Comparison of ENCODE assay signal across 20 mouse cellular contexts in genomic region chr9:69568222-69568621, GRCm38 (mm10).
"Had no signal": no experiment of that assay in that cellular context is flagged by ENCODE, and none has a peak within 500 bp of the region (broad histone marks: within the 10 kb centered on the region; RNA-seq: fewer than 3 reads in every experiment).

No protein-coding gene starts in this region.

- H3K4me2 ChIP-seq: forebrain, embryonic 15.5 days; heart, embryonic 11.5 days; heart, embryonic 13.5 days; heart, embryonic 15.5 days; hindbrain, embryonic 13.5 days; hindbrain, embryonic 15.5 days; limb, embryonic 13.5 days; limb, embryonic 15.5 days had no signal

- DNase-seq: forebrain, postnatal 0 days; gastrocnemius, postnatal 14 days; gastrocnemius, postnatal 36 days; heart, adult 2 months; heart, postnatal 14 days; heart, postnatal 36 days; kidney, adult 18-20 months; kidney, adult 8-10 months; kidney, postnatal 25 days; left cerebral cortex, postnatal 4 days had no signal

- H3K4me3 ChIP-seq: forebrain, embryonic 15.5 days; heart, adult 2 months; heart, embryonic 13.5 days; heart, embryonic 15.5 days; hindbrain, embryonic 13.5 days; hindbrain, embryonic 15.5 days; limb, embryonic 13.5 days; limb, embryonic 15.5 days had no signal

- H3K27me3 ChIP-seq: forebrain, embryonic 15.5 days; heart, embryonic 13.5 days; heart, embryonic 15.5 days; hindbrain, embryonic 15.5 days; limb, embryonic 15.5 days had no signal

- ATAC-seq: forebrain, embryonic 15.5 days; forebrain, postnatal 0 days; hindbrain, postnatal 0 days; intestine, embryonic 16.5 days had no signal

- H3K9me3 ChIP-seq: forebrain, embryonic 15.5 days; heart, embryonic 13.5 days; heart, embryonic 15.5 days; hindbrain, embryonic 13.5 days; hindbrain, embryonic 15.5 days; limb, embryonic 13.5 days; limb, embryonic 15.5 days had no signal

- H3K27ac ChIP-seq: forebrain, embryonic 15.5 days; heart, adult 2 months; heart, embryonic 13.5 days; heart, embryonic 15.5 days; hindbrain, embryonic 13.5 days; hindbrain, embryonic 15.5 days; hindbrain, postnatal 0 days; limb, embryonic 13.5 days; limb, embryonic 15.5 days had no signal

- H3K4me1 ChIP-seq: forebrain, embryonic 15.5 days; hindbrain, embryonic 13.5 days; hindbrain, embryonic 15.5 days; limb, embryonic 13.5 days; limb, embryonic 15.5 days had no signal

- H3K9ac ChIP-seq: forebrain, embryonic 15.5 days; forebrain, postnatal 0 days; heart, embryonic 13.5 days; heart, embryonic 15.5 days; hindbrain, embryonic 13.5 days; hindbrain, embryonic 15.5 days; limb, embryonic 13.5 days; limb, embryonic 15.5 days had no signal

- H3K36me3 ChIP-seq: forebrain, embryonic 15.5 days; heart, embryonic 13.5 days; heart, embryonic 15.5 days; hindbrain, embryonic 13.5 days; hindbrain, embryonic 15.5 days; limb, embryonic 13.5 days; limb, embryonic 15.5 days had no signal
